12 mouse cellular contexts compared by ENCODE assay signal in the genomic region with DNA sequence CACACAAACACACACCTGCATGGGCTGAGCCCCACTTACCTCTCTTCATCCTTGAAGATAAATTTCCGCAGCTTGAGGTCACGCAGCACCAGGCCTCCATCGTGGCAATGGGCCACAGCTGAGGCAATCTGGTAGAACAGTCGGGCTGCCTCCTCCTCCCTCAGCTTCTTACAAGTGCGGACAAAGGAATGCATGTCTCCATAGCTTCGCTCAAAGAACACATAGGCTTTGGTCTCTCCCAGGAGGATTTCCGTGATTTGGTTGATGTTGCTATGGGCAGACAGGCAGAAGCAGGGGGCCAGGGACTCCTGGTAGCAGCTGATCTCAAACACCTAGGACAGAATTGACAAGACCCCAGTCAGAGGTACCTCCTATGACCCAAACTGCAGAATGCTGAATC. TPM values are rescaled to one million over a fixed set of nuclear protein-coding genes. Genes with fewer than 3 reads are reported as not detected.
DNase-seq lines count a peak whose midpoint lies in the region; ATAC-seq and TF ChIP-seq lines count a peak whose summit lies in the region.
"Had no signal": no experiment of that assay in that cellular context is flagged by ENCODE, and none has a peak within 500 bp of the region (broad histone marks: within the 10 kb centered on the region; RNA-seq: fewer than 3 reads in every experiment).

No protein-coding gene starts in this region.

- WGBS in cerebellum, adult 2 months, result 68% methylated on average over 7 of the region's 7 CpGs
- 55% methylated on average over 7 of the region's 7 CpGs for WGBS in lung, adult 2 months
- 73% methylated on average over 7 of the region's 7 CpGs for WGBS in hindbrain, embryonic 10.5 days
- 39% methylated on average over 7 of the region's 7 CpGs for WGBS in midbrain, embryonic 16.5 days

- no peak for ATAC-seq in midbrain, embryonic 16.5 days
- no peak for ATAC-seq in frontal cortex, adult (ENCODE audit: low TSS enrichment)
- ATAC-seq: intestine, postnatal 0 days; liver, embryonic 12.5 days had no signal

- 0 out of 2 replicates have a peak overlapping the region, but pooled peaks have one; percentile 23 for H3K27ac ChIP-seq in cerebellum, adult 2 months (ENCODE audit: insufficient read depth, low read length)
- peak overlapping the region; percentile 31; the same call in 1 of the 2 replicates for H3K27ac ChIP-seq in hindbrain, embryonic 10.5 days
- peak overlapping the region; percentile 18; the same call in 1 of the 2 replicates for H3K27ac ChIP-seq in midbrain, embryonic 16.5 days (ENCODE audit: low read length)
- H3K27ac ChIP-seq: liver, embryonic 12.5 days; stomach, embryonic 15.5 days had no signal

- peaks cover 53% of the 10 kb centered on the region for H3K36me3 ChIP-seq in hindbrain, embryonic 10.5 days
- peaks cover 14% of the 10 kb centered on the region for H3K36me3 ChIP-seq in midbrain, embryonic 16.5 days (ENCODE audit: control insufficient read depth, insufficient read depth, low read length)
- H3K36me3 ChIP-seq: liver, embryonic 12.5 days had no signal

- peak overlapping the region; percentile 18; the same call in 1 of the 2 replicates for H3K9ac ChIP-seq in midbrain, embryonic 16.5 days (ENCODE audit: low read depth, low read length)
- H3K9ac ChIP-seq: liver, embryonic 12.5 days; stomach, embryonic 15.5 days had no signal

- peak overlapping the region; percentile 85 for H3K4me2 ChIP-seq in midbrain, embryonic 16.5 days (ENCODE audit: low read length)
- H3K4me2 ChIP-seq: liver, embryonic 12.5 days; stomach, embryonic 15.5 days had no signal

- no peak for DNase-seq in cerebellum, adult 2 months
- no peak for DNase-seq in cerebellum, postnatal 14 days
- DNase-seq in lung, postnatal 10 days, result peak; percentile 23
- no peak for DNase-seq in lung, adult 2 months
- DNase-seq in hindbrain, embryonic 10.5 days (ENCODE audit: low spot score), result no peak
- no peak for DNase-seq in MN1 (ENCODE audit: low spot score)
- DNase-seq: right cerebral cortex, adult 18-20 months had no signal

- no peaks in the 10 kb centered on the region for H3K4me1 ChIP-seq in cerebellum, adult 2 months (ENCODE audit: control insufficient read depth, insufficient read depth, low read length)
- peaks cover 21% of the 10 kb centered on the region for H3K4me1 ChIP-seq in lung, adult 2 months (ENCODE audit: control insufficient read depth, insufficient read depth, low read length)
- peaks cover 51% of the 10 kb centered on the region for H3K4me1 ChIP-seq in hindbrain, embryonic 10.5 days (replicated peaks)
- H3K4me1 ChIP-seq in midbrain, embryonic 16.5 days (ENCODE audit: control insufficient read depth, insufficient read depth, low read length), result peaks cover 48% of the 10 kb centered on the region

- TF ChIP-seq CTCF in cerebellum, adult 2 months (IDR thresholded peaks at IDR 0.05; ENCODE audit: borderline replicate concordance, insufficient read depth, low read depth, low read length), result no peak
- no peak for TF ChIP-seq CTCF in lung, adult 2 months (IDR thresholded peaks at IDR 0.05; ENCODE audit: insufficient read depth, low read length)

- H3K4me3 ChIP-seq in cerebellum, adult 2 months (replicated peaks; ENCODE audit: insufficient read depth, low read depth, low read length), result no peak overlapping the region
- H3K4me3 ChIP-seq in lung, adult 2 months (replicated peaks; ENCODE audit: extremely low read depth, low read depth, low read length), result no peak overlapping the region
- no peak overlapping the region for H3K4me3 ChIP-seq in hindbrain, embryonic 10.5 days
- H3K4me3 ChIP-seq in midbrain, embryonic 16.5 days (ENCODE audit: low read depth, low read length), result peak overlapping the region; percentile 24
- H3K4me3 ChIP-seq: liver, embryonic 12.5 days; stomach, embryonic 15.5 days had no signal

- TF ChIP-seq POLR2A in cerebellum, adult 2 months (IDR thresholded peaks at IDR 0.05; ENCODE audit: borderline replicate concordance, insufficient read depth, low read length), result no peak
- TF ChIP-seq POLR2A in lung, adult 2 months (IDR thresholded peaks at IDR 0.05; ENCODE audit: borderline replicate concordance, extremely low read depth, low read depth, low read length), result no peak

- no peaks in the 10 kb centered on the region for H3K9me3 ChIP-seq in hindbrain, embryonic 10.5 days
- H3K9me3 ChIP-seq in midbrain, embryonic 16.5 days (replicated peaks; ENCODE audit: control insufficient read depth, low read length, poor library complexity, severe bottlenecking), result no peaks in the 10 kb centered on the region
- H3K9me3 ChIP-seq: liver, embryonic 12.5 days; stomach, embryonic 15.5 days had no signal

- peaks cover 4% of the 10 kb centered on the region; the same call in 1 of the 2 replicates for H3K27me3 ChIP-seq in cerebellum, adult 2 months (ENCODE audit: control insufficient read depth, insufficient read depth, low read length)
- H3K27me3 ChIP-seq in hindbrain, embryonic 10.5 days (ENCODE audit: insufficient read depth, poor library complexity, severe bottlenecking), result no peaks in the 10 kb centered on the region
- H3K27me3 ChIP-seq in midbrain, embryonic 16.5 days (ENCODE audit: control insufficient read depth, insufficient read depth, low read depth, low read length), result no peaks in the 10 kb centered on the region
- H3K27me3 ChIP-seq: stomach, embryonic 15.5 days had no signal

RNA-seq across cellular contexts. Expression of a gene that starts 7.1 kb away (rescaled TPM):
- polyA plus RNA-seq in cerebellum, adult 2 months (2012; rRNA removed), result 25.9 and 29.1 TPM in 2 replicates
- polyA plus RNA-seq in lung, adult 2 months (2012; rRNA removed), result 34.0 and 36.0 TPM in 2 replicates
- polyA plus RNA-seq in hindbrain, embryonic 10.5 days (2016; fragmentation: Nextera tagmentation; extraction: Ambion mirVana), result 41.6 and 56.9 TPM in 2 replicates
- polyA plus RNA-seq in midbrain, embryonic 16.5 days (2015; fragmentation: Nextera tagmentation; extraction: Ambion mirVana), result 146 and 148 TPM in 2 replicates
